Mouse (Mus musculus) ES-Bruce4 (cell line): Measurements from ENCODE around the gene Adora1. TPM values are rescaled to one million over a fixed set of nuclear protein-coding genes. Genes with fewer than 3 reads are reported as not detected.
A peak's percentile ranks its signal among the peaks of the same experiment; 100 is the strongest.

Experiments used
- H3K27ac ChIP-seq: 2 replicates; pipeline ENCODE4 v1.5.1; 2012; ENCODE audit warnings: low read length, inconsistent platforms; ENCODE audit not compliant: insufficient read depth
- H3K27me3 ChIP-seq: 2 replicates; pipeline ENCODE4 v1.6.1; 2012; ENCODE audit warnings: mild to moderate bottlenecking, low read length, inconsistent platforms; ENCODE audit not compliant: control insufficient read depth, poor library complexity, insufficient read depth, severe bottlenecking
- H3K36me3 ChIP-seq: 2 replicates; pipeline ENCODE4 v1.6.1; 2012; ENCODE audit warnings: inconsistent platforms, mild to moderate bottlenecking, low read length, moderate library complexity; ENCODE audit not compliant: control insufficient read depth, poor library complexity, insufficient read depth, severe bottlenecking
- H3K4me1 ChIP-seq: one replicate; pipeline ENCODE4 v1.8.1; 2011; ENCODE audit warnings: low read length; ENCODE audit not compliant: control insufficient read depth, insufficient read depth
- H3K4me3 ChIP-seq: 2 replicates; pipeline ENCODE4 v1.5.1; 2011; ENCODE audit warnings: low read depth, mild to moderate bottlenecking, low read length
- H3K9ac ChIP-seq: 2 replicates; pipeline ENCODE4 v1.6.1; 2012; ENCODE audit warnings: low read depth, mild to moderate bottlenecking, inconsistent platforms; ENCODE audit not compliant: poor library complexity, severe bottlenecking
- H3K9me3 ChIP-seq: replicated peaks from 2 replicates; pipeline ENCODE4 v1.6.1; 2012; ENCODE audit warnings: mild to moderate bottlenecking, low read length, inconsistent platforms; ENCODE audit not compliant: control insufficient read depth, poor library complexity, insufficient read depth, severe bottlenecking
- CTCF ChIP-seq: IDR thresholded peaks from one replicate; pipeline ENCODE4 v1.8.1; 2011; ENCODE audit warnings: low read depth, low read length
- EP300 ChIP-seq: IDR thresholded peaks from 2 replicates; pipeline ENCODE4 v1.6.1; 2011; ENCODE audit warnings: low read depth, low read length; ENCODE audit not compliant: insufficient read depth
- POLR2A ChIP-seq: IDR thresholded peaks from one replicate; pipeline ENCODE4 v1.8.1; 2011; ENCODE audit warnings: low read length; ENCODE audit not compliant: insufficient read depth
- polyA plus RNA-seq: library from polyadenylated mRNA; stranded (reverse); fragments of >200 nt; gene quantifications from 2 replicates; pipeline ENCODE4 v1.2.4, GENCODE M21; 2011; ENCODE audit warnings: low read depth; ENCODE audit not compliant: missing spikeins, insufficient read depth, insufficient read length

Adora1 gene
- polyA plus RNA-seq, 1 experiment = 0.18 TPM

DNA sequence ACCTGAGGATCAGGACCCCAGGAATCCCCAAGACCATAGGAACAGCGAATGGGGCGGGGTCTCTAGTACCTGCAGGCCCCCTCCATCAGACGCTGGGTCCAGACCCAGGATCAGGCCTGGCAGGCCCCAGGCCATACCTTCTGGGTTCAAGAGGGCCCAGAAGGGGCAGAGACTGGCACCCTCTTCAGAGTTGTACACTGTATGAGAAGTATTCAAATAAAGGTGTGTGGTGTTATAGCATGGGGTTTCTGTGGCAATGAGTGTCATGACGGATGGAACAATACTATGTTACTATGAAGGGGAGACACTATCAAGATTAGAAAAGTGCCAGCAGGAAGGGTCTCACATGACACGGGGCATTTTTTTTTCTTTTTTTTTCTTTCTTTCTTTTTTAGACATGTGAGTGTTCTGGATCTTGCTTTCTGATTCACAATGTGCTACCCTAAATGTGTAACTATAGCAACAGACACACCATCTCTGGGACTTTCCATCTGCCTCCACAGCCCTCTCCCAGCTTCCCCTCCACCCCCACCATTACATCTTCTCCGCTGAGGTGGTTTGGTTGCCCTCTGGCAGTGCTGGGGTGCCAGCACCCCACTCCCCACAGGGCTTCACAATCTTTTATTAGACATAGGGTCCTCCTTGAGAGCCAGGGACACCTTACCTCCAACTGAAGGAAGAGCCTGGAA, 34.1 kb downstream of the Adora1 start:
- no peak for TF ChIP-seq POLR2A
- TF ChIP-seq EP300 = no peak
- TF ChIP-seq CTCF = no peak
- no peak overlapping the region for H3K4me3 ChIP-seq
- H3K27ac ChIP-seq = no peak overlapping the region
- no peaks in the 10 kb centered on the region for H3K36me3 ChIP-seq
- no peaks in the 10 kb centered on the region for H3K9me3 ChIP-seq
- no peaks in the 10 kb centered on the region for H3K4me1 ChIP-seq
- no peaks in the 10 kb centered on the region for H3K27me3 ChIP-seq
- no peak overlapping the region for H3K9ac ChIP-seq

DNA sequence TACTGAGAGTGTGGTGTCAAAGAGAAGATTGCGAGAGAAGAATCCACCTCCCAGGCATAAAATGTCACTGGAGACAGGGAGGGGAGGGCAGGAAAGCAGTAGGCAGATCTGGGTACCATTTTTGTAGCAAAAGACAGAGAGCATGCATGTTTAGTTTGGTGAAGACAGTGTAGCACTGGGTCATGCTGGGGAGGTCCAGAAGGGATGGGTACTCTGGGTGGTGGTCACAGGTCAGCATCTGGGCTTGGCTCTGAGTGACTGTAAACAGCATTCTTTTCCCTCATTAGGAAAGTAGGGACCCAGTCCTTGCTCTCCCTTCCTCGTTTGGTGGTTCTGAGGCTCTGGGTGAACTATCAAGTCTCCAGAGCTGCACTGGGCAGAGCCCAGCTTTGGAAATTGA, 34.8 kb downstream of the Adora1 start:
- no peaks in the 10 kb centered on the region for H3K27me3 ChIP-seq
- H3K27ac ChIP-seq = no peak overlapping the region
- H3K9ac ChIP-seq = no peak overlapping the region
- no peaks in the 10 kb centered on the region for H3K4me1 ChIP-seq
- no peaks in the 10 kb centered on the region for H3K36me3 ChIP-seq
- no peak overlapping the region for H3K4me3 ChIP-seq
- no peak for TF ChIP-seq CTCF
- H3K9me3 ChIP-seq = no peaks in the 10 kb centered on the region

DNA sequence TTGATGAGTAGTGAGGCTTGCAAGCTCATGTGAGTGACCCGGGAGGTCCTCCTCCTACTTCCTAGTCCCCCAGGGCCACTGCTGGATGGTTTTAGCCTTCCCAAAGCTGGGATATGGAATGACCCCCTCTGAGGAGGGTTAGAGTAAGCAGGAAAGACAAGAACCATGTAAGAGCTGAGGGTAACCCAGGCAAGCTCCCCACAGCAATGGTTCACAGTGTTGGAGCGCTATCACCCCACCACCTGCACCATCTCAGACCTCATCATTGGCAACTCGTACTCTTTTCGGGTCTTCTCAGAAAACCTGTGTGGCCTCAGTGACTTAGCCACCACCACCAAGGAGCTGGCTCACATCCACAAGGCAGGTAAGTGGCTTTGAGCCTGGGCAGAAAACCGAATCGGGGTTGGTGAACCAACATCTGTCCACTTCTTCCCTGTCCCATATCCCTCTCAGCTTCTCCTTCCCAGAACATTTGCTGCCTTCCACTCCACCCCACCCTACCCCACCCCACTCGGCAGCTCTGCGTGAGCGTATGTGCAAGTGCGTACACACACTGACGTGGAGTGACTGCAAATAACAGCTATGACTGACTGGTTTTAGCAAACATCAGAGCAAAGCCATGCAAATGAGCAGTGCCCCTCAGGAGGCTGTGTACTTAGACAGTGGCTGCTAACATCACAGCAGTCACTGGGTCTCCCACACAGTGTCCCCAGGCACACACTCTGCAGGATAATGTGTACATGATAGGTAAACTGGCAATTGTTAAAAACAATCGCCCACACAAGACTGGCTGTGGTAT, 36.8 kb downstream of the Adora1 start:
- H3K9me3 ChIP-seq = no peaks in the 10 kb centered on the region
- no peak for TF ChIP-seq EP300
- TF ChIP-seq POLR2A = no peak
- no peak for TF ChIP-seq CTCF
- H3K27ac ChIP-seq = no peak overlapping the region
- no peak overlapping the region for H3K9ac ChIP-seq
- no peak overlapping the region for H3K4me3 ChIP-seq
- no peaks in the 10 kb centered on the region for H3K27me3 ChIP-seq
- peaks cover 11% of the 10 kb centered on the region for H3K4me1 ChIP-seq
- H3K36me3 ChIP-seq = no peaks in the 10 kb centered on the region

DNA sequence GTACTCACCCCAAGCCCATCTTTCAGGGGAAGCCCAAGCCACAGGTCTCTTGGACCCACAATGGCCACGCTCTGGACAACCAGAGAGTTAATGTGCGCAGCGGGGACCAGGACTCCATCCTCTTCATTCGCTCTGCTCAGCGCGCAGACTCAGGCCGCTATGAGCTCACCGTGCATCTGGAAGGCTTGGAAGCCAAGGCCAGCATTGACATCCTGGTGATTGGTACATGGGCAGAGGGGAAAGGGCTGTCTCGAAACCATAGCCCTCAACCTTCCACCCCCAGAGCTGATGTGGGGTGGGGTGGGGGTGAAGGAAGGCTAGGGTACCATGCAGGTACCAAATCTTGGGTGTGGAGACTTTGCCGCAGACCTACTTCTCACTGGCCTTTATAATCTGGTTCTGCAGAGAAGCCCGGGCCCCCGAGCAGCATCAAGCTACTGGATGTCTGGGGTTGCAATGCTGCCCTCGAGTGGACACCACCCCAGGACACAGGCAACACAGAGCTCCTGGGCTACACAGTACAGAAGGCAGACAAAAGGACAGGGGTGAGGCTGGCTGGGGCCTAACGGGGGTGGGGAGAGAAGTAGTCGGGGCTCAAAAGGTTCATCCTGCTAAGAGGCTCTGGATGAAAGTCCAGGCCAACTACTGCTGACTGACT, 37.8 kb downstream of the Adora1 start:
- Histone ChIP-seq H3K9me3 (no peaks in the 10 kb centered on the region), H3K27me3 (no peaks in the 10 kb centered on the region), H3K4me1 (peaks cover 13% of the 10 kb centered on the region), H3K36me3 (no peaks in the 10 kb centered on the region), H3K4me3 (no peak overlapping the region), H3K9ac (no peak overlapping the region), H3K27ac (no peak overlapping the region)
- TF ChIP-seq EP300 = no peak
- peak; percentile 11 for TF ChIP-seq CTCF

DNA sequence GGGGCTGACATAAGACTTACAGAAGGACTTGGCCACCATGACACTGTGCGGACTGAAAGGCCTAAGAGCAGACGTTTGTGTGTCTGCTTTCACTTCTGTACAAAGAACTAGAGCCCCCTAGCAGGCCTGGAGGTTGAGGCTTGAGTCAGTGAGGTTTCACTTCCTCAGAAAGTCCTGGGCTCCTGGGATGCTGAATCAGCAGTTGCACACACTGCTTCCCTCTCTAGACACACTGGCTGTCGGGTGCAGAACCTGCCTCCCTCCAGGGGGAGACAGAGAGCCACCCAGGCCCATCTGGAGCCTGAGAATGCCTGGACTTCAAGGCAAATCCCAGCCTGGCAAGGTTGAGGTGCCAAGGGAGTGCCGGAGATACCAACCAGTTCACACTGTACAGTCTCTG, 38.8 kb downstream of the Adora1 start:
- Histone ChIP-seq H3K27me3 (no peaks in the 10 kb centered on the region), H3K4me1 (peaks cover 13% of the 10 kb centered on the region), H3K36me3 (no peaks in the 10 kb centered on the region), H3K9me3 (no peaks in the 10 kb centered on the region), H3K4me3 (no peak overlapping the region), H3K27ac (no peak overlapping the region), H3K9ac (no peak overlapping the region)
- TF ChIP-seq EP300 = no peak
- TF ChIP-seq CTCF = peak; percentile 44

DNA sequence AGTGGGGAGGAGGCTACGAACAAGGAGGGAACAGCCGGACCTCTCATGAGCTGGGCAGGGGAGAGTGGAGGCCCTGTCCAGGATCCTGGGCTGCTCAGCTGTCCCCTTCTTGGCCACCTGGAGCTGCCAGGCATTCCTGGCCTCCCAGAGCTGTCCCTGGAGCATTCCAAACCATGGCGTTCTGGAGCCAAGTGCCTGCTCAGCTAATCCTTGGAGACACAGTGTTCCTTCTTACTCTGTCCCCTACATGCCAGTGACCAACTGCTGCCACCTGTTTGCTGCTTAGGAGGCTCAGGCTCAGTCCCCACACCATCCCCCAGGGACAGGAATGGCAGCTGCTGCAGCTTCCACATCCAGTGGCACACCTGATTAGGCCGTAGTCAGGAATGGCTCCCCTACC, 39.3 kb downstream of the Adora1 start:
- Histone ChIP-seq H3K27ac (no peak overlapping the region), H3K9ac (no peak overlapping the region), H3K36me3 (no peaks in the 10 kb centered on the region), H3K4me3 (no peak overlapping the region), H3K4me1 (peaks cover 13% of the 10 kb centered on the region), H3K27me3 (no peaks in the 10 kb centered on the region), H3K9me3 (no peaks in the 10 kb centered on the region)
- TF ChIP-seq POLR2A = no peak
- TF ChIP-seq EP300 = no peak
- no peak for TF ChIP-seq CTCF
